Mouse (Mus musculus) spleen, adult 2 months (tissue): ENCODE data around the gene Fam198a.

Experiments
- CTCF ChIP-seq: fragments of 200-500 bp; IDR thresholded peaks from 2 replicates; pipeline ENCODE4 v1.5.1; 2011; ENCODE audit warnings: mild to moderate bottlenecking, inconsistent platforms; ENCODE audit not compliant: insufficient read depth, insufficient read length, insufficient replicate concordance; ENCODE audit errors: extremely low read depth
- POLR2A ChIP-seq: fragments of 200-500 bp; IDR thresholded peaks from 2 replicates; pipeline ENCODE4 v1.6.1; 2011; ENCODE audit warnings: low read depth, low read length, inconsistent platforms

- TF ChIP-seq CTCF (no peak), POLR2A (no peak)
Measured at GRCm38 (mm10) chr9:121924901-121925560, 25.8 kb upstream of the Fam198a start.
